Mouse (Mus musculus) CD4-positive naive resting alpha-beta T cell, adult 57 days (primary cell): ENCODE measurements around the gene Cpa4. TPM values are rescaled to one million over a fixed set of nuclear protein-coding genes. Genes with fewer than 3 reads are reported as not detected.

Experiments used
- total RNA-seq: library from RNA; stranded (reverse); gene quantifications from one replicate; pipeline ENCODE4 v1.2.4, GENCODE M21; 2023

Cpa4 gene
- not detected for total RNA-seq

DNA sequence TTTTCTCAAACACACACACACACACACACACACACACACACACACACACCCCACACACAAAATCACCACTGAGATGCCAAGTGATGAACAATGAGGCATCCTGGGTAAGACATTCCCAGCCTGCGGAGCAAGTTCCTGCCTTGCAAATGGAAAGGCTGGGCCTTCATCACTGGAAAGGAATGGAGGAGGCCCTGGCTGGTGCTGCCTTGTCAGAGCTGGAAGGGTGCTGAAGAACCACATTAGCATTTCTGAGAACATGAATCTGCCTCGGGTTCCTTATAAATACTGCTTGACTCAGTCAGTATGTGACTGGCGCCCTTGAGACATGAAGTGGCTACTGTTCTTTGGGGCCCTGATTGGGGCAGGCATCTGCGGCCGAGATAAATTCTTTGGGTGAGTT lies at the start of gene Cpa4:
Cpa4 (plus strand) TSS at position 301 of the 400 bp plus-strand sequence.

DNA sequence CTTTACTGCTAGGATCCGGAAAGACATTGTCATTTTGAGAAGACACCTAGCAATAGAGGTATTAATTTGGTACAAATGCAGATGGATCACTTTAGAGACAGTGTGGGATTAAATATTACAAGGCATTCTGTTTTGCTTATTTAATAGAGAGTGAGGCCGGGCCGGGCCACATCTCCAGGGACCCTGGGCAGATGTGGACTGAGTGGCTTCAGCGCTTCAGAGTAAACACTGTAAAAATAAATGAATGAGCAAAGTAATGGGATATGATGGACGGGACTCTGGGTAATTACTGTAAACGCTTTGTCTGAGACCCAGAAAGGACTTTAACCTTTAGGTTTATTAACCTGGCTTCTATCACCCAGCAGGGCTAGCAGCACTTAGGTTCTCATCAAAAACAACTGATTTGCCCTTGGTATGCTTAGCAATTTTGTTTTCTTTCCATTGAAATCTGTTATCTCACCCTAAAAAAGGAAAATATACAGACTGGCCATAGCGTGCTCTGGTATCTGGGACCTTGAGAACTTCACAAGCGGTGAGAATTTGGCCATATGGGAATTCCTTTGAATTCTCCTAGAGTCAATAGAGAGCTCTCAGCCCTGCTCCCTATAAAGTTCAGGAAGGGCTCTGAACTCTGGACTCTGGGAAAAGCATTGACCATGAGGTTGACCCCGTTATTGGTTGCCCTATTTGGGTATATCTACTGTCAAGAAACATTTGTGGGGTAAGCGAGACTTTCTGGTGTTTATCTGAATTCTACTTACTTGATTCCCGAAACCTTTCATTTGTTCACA lies 27.0 kb upstream of the Cpa4 start, which contains the start of gene Cpa2:
Cpa2 (plus strand) TSS at position 574 of the 791 bp plus-strand sequence.

DNA sequence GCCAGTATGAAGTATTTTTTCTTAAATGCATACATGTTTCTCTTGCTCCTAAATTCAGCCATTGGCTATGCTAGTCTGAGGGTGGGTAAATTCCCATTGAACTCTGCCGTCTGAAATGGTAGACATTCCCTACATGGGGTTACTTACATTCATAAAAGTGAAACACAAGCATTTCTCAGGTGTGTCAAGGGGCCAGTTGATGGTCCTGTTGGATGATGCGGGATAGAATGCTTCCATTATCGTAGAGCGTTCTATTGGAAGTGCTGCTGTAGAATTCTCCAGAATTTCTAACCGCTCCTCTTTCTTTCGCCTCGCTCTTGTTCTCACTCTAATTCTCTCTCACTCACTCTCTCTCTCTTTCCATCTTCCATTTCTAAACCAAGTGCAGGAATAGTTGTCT lies 42.5 kb downstream of the Cpa4 start, which contains the start of gene Cpa5:
Cpa5 (plus strand) TSS at position 301 of the 400 bp plus-strand sequence.

DNA sequence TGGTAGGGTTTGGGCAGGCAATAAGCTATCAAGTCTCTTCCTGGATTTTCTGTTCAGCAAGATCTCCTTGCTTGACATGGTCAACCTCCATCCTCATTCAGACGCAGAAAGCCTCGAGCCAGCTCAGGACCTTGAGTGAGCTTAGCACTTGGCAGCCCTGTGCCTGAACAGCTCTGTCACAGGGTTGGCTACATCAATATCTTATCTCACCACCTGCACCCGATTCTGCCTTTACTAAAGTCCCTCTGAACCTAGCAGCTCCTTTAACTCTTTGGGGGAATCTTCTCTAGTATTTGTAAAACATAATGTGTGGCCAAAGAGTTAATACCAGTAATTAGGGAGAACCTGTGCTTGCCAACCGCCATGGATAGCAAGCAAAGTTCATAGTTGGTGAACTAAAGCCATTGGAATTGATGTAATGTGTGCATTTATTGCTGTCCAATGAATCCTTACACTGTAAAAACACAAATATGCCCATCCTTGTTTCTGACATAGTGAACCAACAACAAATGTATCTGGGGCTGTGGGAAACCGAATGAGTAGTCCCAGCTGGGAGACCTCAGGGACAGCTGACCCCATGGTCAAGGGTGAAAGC lies 70.6 kb downstream of the Cpa4 start, which contains the start of gene Cpa1:
Cpa1 (plus strand) TSS at position 545 of the 595 bp plus-strand sequence.

Other genes starting within 250 kb of the Cpa4 start
- gene Zc3hc1, start 177.3 kb upstream of the Cpa4 start, total RNA-seq = 30.3 TPM
- gene Klhdc10, start 166.5 kb upstream of the Cpa4 start, total RNA-seq = 20.9 TPM
- 41.0 TPM for gene Tmem209, start 58.6 kb upstream of the Cpa4 start, total RNA-seq
- gene Ssmem1, start 58.5 kb upstream of the Cpa4 start, total RNA-seq = 2.6 TPM
- gene Cpa2, start 26.8 kb upstream of the Cpa4 start, total RNA-seq = not detected
- gene Cpa5, start 42.6 kb downstream of the Cpa4 start, total RNA-seq = not detected
- gene Cpa1, start 70.8 kb downstream of the Cpa4 start, total RNA-seq = 0.74 TPM
- gene Cep41, start 125.4 kb downstream of the Cpa4 start, total RNA-seq = 14.0 TPM
- not detected for gene Mest, start 155.2 kb downstream of the Cpa4 start, total RNA-seq